Mouse (Mus musculus): ENCODE data around the gene Car12. TPM values are rescaled to one million over a fixed set of nuclear protein-coding genes. Genes with fewer than 3 reads are reported as not detected.

Gene Car12
- total and polyA plus RNA-seq, 3 experiments: 16.4 to 38.0 (median 34.6) TPM

GRCm38 (mm10) chr9:66708054-66708772 is 5.3 kb upstream of the Car12 start:
- Histone ChIP-seq H3K36me3 (replicated peaks in 1 of 2; ENCODE audit: control insufficient read depth in 1 of 2, insufficient read depth in 1 of 2, low read length in 1 of 2) (no peaks in the 10 kb centered on the region), H3K4me1 (ENCODE audit: control insufficient read depth in 1 of 2, insufficient read depth in 2 of 2) (peaks cover 0 to 6% of the 10 kb centered on the region in 2 experiments; a peak in 2 of 4 replicates), H3K9ac (ENCODE audit: insufficient read depth, low read depth) (no peak overlapping the region), H3K27me3 (replicated peaks) (peaks cover 31% of the 10 kb centered on the region), H3K27ac (ENCODE audit: insufficient read depth, low read depth) (no peak overlapping the region), H3K4me3 (replicated peaks in 1 of 3; ENCODE audit: low read depth in 2 of 3, low read length in 2 of 3, poor library complexity in 1 of 3) (no peak overlapping the region), H3K9me3 (replicated peaks; ENCODE audit: low read length) (no peaks in the 10 kb centered on the region), H3K79me2 (replicated peaks; ENCODE audit: control insufficient read depth, extremely low read depth, insufficient read depth, poor library complexity, severe bottlenecking) (no peaks in the 10 kb centered on the region), H3K4me2 (ENCODE audit: insufficient read depth, low read depth, poor library complexity, severe bottlenecking) (no peak overlapping the region)
- DNase-seq (ENCODE audit: extremely low read depth): no peak
- in situ Hi-C loops (cut with MboI; ENCODE audit: low pct_ligation_motif_present, low pct_unique_long_range_greater_than_20kb, low sequenced_read_pairs) (loop anchor here (10.0 kb wide), 1 partner anchor 193 kb away; the partner anchor contains the start of gene Fbxl22), dilution Hi-C loops (cut with MboI; ENCODE audit: extremely low pct_ligation_motif_present, extremely low pct_unique_long_range_greater_than_20kb, low sequenced_read_pairs) (no loop called here)
- TF ChIP-seq RCOR1 (conservative IDR thresholded peaks at IDR 0.05; ENCODE audit: low read depth, low read length): no peak
- TF ChIP-seq CHD2 (IDR thresholded peaks at IDR 0.05; ENCODE audit: low read length): no peak
- no peak for TF ChIP-seq HCFC1 (IDR thresholded peaks at IDR 0.05; ENCODE audit: low read depth, low read length)
- TF ChIP-seq ZKSCAN1 (IDR thresholded peaks at IDR 0.05; ENCODE audit: borderline replicate concordance, low read depth, low read length): no peak
- no peak for TF ChIP-seq MYC (IDR thresholded peaks at IDR 0.05; ENCODE audit: low read depth, low read length)
- no peak for TF ChIP-seq ZMIZ1 (IDR thresholded peaks at IDR 0.05; ENCODE audit: low read depth, low read length)
- TF ChIP-seq TBP (conservative IDR thresholded peaks at IDR 0.05; ENCODE audit: low read depth, low read length): no peak
- no peak for TF ChIP-seq GABPA (IDR thresholded peaks at IDR 0.05; ENCODE audit: insufficient replicate concordance, low read depth, low read length)
- TF ChIP-seq ZC3H11A (IDR thresholded peaks at IDR 0.05; ENCODE audit: low read depth, low read length): no peak
- TF ChIP-seq E2F4 (IDR thresholded peaks at IDR 0.05; ENCODE audit: insufficient replicate concordance, low read depth, low read length): no peak
- TF ChIP-seq BHLHE40 (IDR thresholded peaks at IDR 0.05; ENCODE audit: low read depth, low read length): no peak
- no peak for TF ChIP-seq ZNF384 (IDR thresholded peaks at IDR 0.05; ENCODE audit: low read depth, low read length)
- no peak for TF ChIP-seq ELF1 (IDR thresholded peaks at IDR 0.05; ENCODE audit: low read depth, low read length)
- no peak for TF ChIP-seq CHD1 (IDR thresholded peaks at IDR 0.05; ENCODE audit: low read depth, low read length)
- no peak for TF ChIP-seq MAFK (IDR thresholded peaks at IDR 0.05; ENCODE audit: insufficient replicate concordance, low read length)
- TF ChIP-seq SMC3 (IDR thresholded peaks at IDR 0.05; ENCODE audit: low read depth, low read length): no peak
- TF ChIP-seq UBTF (IDR thresholded peaks at IDR 0.05; ENCODE audit: low read depth, low read length): no peak
- TF ChIP-seq MAZ (IDR thresholded peaks at IDR 0.05; ENCODE audit: low read depth, low read length): no peak
